1 mouse cellular context compared by ENCODE assay signal in the genomic region with DNA sequence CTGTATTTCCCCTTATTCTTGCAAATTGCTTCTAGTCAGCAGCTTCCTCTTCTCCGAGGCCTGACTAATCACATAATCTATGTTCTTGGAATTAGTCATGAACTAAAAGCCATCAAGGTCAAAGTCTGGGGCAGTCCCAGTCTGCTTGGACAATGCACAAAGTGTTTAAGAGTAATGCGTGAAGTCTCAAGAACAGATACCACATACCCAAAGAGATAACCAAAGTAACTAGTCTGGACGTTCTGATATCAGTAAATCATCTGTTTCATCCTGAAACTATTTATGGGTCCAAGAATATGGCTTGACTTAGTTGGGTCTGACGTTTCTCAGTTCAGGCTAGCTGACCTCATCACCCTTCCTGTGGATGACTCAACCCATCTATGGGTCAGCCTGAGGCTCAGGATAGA.
A peak's percentile ranks its signal among the peaks of the same experiment; 100 is the strongest.
TF ChIP-seq lines count a peak whose summit lies in the region.

No protein-coding gene starts in this region.

TF ChIP-seq in CH12.LX, 34 proteins besides CTCF, POLR2A, EP300 and RAD21 (continued from another document):
- TF ChIP-seq MAX (IDR thresholded peaks at IDR 0.05; ENCODE audit: low read length), result no peak
- no peak for TF ChIP-seq CHD1 (IDR thresholded peaks at IDR 0.05; ENCODE audit: low read depth, low read length)
- TF ChIP-seq MAFK (IDR thresholded peaks at IDR 0.05; ENCODE audit: insufficient replicate concordance, low read length), result peak; percentile 69
- TF ChIP-seq ETS1 (conservative IDR thresholded peaks at IDR 0.05; ENCODE audit: low read depth, low read length), result peak; percentile 84
- TF ChIP-seq NELFE (IDR thresholded peaks at IDR 0.05; ENCODE audit: low read depth, low read length), result no peak
- no peak for TF ChIP-seq ZC3H11A (IDR thresholded peaks at IDR 0.05; ENCODE audit: low read depth, low read length)
- TF ChIP-seq GABPA (IDR thresholded peaks at IDR 0.05; ENCODE audit: insufficient replicate concordance, low read depth, low read length), result no peak
- TF ChIP-seq JUND (conservative IDR thresholded peaks at IDR 0.05; ENCODE audit: low read depth, low read length), result peak; percentile 81
- TF ChIP-seq CHD2 (IDR thresholded peaks at IDR 0.05; ENCODE audit: low read length), result no peak; the same call in 1 of the 2 replicates
- no peak for TF ChIP-seq ELF1 (IDR thresholded peaks at IDR 0.05; ENCODE audit: low read depth, low read length)
- TF ChIP-seq IRF4 (IDR thresholded peaks at IDR 0.05; ENCODE audit: low read depth, low read length), result peak; percentile 89
- TF ChIP-seq HCFC1 (IDR thresholded peaks at IDR 0.05; ENCODE audit: low read depth, low read length), result no peak
- no peak for TF ChIP-seq USF1 (IDR thresholded peaks at IDR 0.05; ENCODE audit: low read depth, low read length)
- TF ChIP-seq PAX5 (IDR thresholded peaks at IDR 0.05; ENCODE audit: low read length), result no peak
- TF ChIP-seq RCOR1 (conservative IDR thresholded peaks at IDR 0.05; ENCODE audit: low read depth, low read length), result no peak
- TF ChIP-seq JUN (IDR thresholded peaks at IDR 0.05; ENCODE audit: insufficient read depth, low read depth, low read length), result peak; percentile 74
- peak; percentile 57 for TF ChIP-seq BHLHE40 (IDR thresholded peaks at IDR 0.05; ENCODE audit: low read depth, low read length)
- TF ChIP-seq POLR2AphosphoS2 (IDR thresholded peaks at IDR 0.05; ENCODE audit: low read depth, low read length), result no peak
- TF ChIP-seq TCF12 (IDR thresholded peaks at IDR 0.05; ENCODE audit: low read depth, low read length), result no peak; the same call in 1 of the 2 replicates
- no peak for TF ChIP-seq USF2 (conservative IDR thresholded peaks at IDR 0.05; ENCODE audit: low read depth, low read length)
- no peak for TF ChIP-seq ZKSCAN1 (IDR thresholded peaks at IDR 0.05; ENCODE audit: borderline replicate concordance, low read depth, low read length)
- no peak for TF ChIP-seq ZNF384 (IDR thresholded peaks at IDR 0.05; ENCODE audit: low read depth, low read length)
- no peak for TF ChIP-seq KAT2A (IDR thresholded peaks at IDR 0.05; ENCODE audit: insufficient replicate concordance, low read length)
- TF ChIP-seq MYC (IDR thresholded peaks at IDR 0.05; ENCODE audit: low read depth, low read length), result no peak
- TF ChIP-seq UBTF (IDR thresholded peaks at IDR 0.05; ENCODE audit: low read depth, low read length), result no peak
- TF ChIP-seq SIN3A (IDR thresholded peaks at IDR 0.05; ENCODE audit: low read length), result no peak
- no peak for TF ChIP-seq NRF1 (IDR thresholded peaks at IDR 0.05; ENCODE audit: low read depth, low read length)
- no peak for TF ChIP-seq MXI1 (IDR thresholded peaks at IDR 0.05; ENCODE audit: low read depth, low read length)
- TF ChIP-seq MAZ (IDR thresholded peaks at IDR 0.05; ENCODE audit: low read depth, low read length), result no peak
- no peak for TF ChIP-seq E2F4 (IDR thresholded peaks at IDR 0.05; ENCODE audit: insufficient replicate concordance, low read depth, low read length)
- no peak for TF ChIP-seq SMC3 (IDR thresholded peaks at IDR 0.05; ENCODE audit: low read depth, low read length)
TF ChIP-seq in CH12.LX: peak in this region for 8.
